Mouse (Mus musculus) layer of hippocampus, adult 9-10 months (tissue): ENCODE results near the gene Rps6kl1.
"Not testable (repeated sequence)": the region's sequence is repeated elsewhere in the genome, so short reads cannot be mapped to it uniquely, and the experiment has no call there.

Experiments
- DNase-seq: peaks from one replicate; pipeline ENCODE4 v3.0.0; 2022; ENCODE audit warnings: low spot score

Rps6kl1 gene

DNA sequence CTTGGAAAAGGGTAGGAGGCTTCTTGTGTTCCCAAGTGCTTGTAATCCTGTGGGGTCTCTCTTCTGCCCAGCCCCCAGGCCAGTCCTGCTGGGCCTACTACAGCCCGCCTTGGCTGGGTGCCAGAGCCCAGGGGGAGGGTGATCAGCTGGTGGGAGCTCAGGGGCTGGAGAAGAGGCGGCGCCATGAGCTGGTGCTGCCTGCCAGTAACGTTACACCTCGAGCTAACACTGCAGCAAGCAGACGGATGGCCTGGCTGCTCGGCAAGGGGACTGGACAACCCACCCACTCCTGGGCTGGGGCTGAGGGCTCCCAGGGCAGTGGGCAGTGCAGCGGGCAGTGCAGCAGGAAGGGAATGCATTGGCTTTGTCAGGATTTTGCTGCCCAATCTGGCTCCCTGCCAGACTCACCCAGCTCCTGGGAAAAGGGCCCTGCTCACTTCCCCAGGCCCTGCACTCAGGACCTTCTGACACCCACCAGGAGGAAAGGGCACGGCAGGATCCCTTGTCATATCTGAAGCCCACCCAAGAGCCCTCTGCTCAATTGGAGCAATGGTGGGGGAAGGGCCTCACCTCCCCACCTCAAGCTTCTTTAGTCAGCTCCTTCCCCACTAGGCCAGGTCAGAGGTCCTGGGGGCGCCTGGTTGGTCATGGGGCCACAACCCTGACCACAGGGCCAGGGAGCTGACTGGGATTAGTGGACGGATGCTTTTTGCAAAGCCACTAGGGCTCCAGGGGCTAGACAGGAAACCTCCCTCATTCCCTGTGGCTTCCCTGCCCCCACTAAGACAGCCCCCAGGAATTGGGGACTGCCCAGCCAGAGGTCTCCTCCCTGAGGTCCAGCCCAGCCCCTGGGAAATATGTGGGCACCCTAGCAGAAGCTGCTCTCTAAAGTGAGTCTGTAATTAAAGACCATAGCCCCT lies 25.1 kb upstream of the Rps6kl1 start:
- DNase-seq: no peak

DNA sequence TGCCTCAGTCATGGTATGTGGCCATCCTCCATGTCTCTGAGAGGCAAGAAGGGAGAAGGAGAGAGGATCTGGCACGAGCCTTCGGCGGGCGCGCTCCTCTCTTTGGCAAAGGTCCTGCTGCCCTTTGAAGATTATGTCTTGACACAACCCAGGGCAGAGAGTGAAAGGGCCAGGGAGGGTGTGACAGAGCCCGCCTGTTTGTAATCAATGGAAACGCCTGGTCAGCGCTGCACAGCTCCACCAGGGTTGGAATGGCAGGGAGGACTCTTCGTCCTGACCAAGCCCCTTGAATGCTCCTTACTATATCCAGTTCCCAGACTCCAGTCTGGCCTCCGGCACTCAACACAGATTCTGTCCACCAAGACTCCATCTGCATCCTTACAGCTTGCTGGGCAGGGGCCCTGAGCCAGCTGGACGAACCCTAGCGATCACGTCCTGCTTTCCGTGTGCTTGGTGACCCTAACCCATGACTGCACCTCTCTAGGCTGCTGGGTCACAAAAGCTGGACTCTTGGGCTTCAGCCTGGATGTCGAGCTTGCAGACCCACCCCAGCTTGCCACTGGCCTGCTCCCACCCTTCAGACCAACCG lies 24.1 kb upstream of the Rps6kl1 start:
- no peak for DNase-seq

DNA sequence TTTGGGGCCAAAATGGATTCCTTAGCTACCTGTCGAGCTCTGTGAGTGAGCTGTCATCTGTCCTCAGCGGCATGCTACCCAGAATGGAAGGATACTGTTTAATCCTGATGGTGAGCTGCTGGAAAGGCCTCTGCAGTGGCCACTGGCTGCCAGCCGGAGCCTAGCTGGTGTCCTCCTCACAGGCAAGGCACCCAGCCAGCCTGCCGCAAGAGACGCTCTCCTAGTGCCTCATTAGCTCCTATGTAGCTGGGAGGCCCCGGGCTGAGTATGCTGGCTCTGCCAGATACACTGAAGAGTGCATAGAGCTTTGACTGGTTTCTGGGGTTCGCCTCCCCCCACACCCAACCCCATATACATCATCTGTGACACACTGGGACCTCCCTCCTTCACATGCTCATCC lies 23.0 kb upstream of the Rps6kl1 start:
- DNase-seq: no peak

DNA sequence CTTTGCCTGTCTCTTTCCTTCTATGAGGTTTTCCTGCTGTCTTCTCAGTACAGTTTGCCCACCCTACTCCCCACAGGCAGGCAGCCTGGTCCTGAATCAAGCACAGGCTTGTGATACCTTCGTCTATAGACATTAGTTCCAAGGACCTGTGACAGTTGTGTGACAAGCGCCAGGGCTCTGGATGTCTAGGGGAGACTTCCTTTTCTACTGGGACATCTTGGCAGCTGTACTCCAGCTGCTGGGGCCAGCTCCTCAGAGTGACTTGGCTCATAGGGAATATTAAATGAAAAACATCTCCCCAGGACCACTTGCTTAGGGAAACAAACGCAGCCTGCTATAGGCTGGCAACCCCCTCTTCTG lies 19.9 kb upstream of the Rps6kl1 start:
- DNase-seq: no peak

DNA sequence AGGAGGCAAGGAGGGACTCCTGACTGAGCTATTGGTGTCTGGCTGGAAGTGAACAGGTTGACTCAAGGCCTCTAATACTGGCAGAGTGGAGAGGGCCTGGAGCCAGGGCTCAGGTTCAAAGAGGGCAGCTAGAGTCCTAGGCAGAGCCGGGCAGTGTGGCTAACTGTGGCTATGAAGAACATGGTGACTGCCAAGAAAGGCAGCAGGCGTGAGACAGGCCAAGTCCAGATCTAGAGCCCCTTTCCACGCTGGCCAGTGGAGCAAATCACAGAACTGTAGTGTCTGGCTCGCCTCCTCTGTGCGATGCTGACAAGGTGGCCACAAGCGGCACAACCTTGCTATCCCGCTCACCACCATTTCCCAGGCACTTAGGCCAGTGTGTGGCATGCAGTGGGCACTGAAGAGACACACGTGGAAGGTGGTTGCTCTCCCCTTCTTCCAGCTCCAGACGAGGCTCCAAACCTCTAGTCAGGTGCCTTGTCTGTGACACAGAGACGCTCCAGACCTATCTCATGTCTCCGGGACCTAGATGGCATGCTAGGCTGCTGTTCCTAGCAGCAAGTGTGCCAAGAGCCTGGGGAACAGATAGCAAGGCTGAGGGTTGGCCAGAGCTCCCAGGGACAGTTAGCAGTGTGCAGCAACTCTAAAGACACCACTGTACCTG lies 19.4 kb upstream of the Rps6kl1 start:
- DNase-seq: no peak

DNA sequence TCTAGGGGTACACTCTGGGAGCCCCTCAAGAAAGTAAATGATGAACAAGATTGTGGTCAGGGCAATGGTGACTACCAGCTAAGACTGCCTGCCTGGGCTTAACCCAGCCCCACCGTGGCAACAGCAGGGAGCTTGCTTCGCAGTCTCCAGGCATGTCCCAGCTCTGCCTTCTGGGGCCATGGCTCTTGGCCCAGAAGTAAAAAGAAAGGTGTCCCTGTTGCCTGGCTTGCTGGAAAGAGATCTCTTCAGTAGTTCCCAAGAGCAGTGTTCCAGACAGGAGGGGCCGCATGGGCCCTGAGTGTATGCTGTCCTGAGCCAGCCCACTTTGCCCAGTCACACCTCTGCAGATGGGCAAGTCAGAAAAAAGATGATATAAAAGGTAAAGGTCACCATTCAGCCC lies 18.8 kb upstream of the Rps6kl1 start:
- DNase-seq: no peak

DNA sequence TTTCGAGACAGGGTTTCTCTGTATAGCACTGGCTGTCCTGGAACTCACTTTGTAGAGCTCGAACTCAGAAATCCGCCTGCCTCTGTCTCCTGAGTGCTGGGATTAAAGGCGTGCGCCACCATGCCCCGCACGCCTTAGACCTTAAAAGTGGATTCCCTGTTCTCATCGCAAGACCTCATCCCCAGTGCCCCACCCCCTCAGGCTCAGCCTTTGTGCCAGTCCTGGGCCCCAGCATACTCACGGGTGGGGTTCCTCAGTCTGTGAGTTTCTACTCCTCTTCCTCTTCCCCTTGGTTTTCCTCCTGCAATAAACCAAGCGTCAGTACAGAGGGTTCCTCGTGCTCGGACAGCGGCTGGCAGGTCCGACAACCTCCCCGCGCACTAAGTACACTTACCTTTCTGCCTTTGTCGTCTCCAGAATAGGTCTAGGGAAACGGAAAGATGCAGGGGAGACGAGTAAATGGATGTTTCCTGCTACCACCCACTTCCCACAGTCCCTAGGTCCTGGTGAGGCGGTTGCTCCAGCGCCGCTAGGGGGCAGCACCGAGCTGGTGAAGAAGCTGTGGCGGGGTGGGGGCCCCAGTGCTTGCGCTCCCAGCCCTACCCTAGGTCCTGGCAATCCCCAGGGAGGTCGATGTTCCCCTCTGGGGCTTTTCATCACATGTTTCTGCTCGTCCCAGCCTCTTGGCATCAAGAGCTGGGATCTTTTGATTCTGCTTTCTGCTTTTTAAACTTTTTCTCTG lies 18.2 kb upstream of the Rps6kl1 start:
- DNase-seq: peak; percentile 51

DNA sequence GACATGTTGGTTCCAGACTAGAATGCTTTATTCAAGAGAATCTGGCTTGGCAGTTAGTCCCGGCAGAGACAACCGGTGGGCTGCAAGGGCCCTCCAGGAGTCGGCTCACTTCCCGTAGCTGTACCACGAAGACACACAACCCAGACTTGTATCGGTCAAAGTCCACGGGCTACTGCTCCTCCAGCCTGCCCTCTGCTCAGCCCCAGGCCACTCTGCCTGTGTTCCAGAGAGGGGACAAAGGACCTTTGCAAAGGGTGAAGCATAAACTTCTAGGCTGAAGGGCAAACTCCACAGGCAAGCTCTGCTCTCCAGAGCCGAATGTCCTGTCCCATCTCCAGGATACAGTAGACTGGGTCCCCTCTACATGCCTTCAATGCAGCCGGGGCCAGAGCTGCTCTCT lies 15.6 kb upstream of the Rps6kl1 start:
- no peak for DNase-seq

DNA sequence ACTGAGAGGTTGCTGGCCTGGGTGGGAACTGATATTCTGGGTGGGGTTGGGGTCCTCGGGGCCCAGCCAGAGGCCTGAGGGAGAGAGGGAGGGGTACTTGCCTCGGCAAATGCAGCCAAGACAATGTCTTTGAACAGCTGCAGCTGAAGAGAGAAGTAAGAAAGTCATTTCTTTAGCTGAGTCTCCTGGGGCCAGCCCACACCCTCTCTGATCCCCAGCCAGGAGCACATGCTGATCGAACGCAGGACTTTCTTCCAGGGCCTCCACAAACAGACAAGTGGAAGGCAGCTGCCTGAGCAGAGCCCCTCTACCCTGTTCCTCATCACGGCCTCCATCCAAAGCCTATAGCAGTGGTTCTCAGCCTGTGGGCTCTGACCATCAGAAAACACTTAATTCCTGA lies 13.9 kb upstream of the Rps6kl1 start:
- no peak for DNase-seq

DNA sequence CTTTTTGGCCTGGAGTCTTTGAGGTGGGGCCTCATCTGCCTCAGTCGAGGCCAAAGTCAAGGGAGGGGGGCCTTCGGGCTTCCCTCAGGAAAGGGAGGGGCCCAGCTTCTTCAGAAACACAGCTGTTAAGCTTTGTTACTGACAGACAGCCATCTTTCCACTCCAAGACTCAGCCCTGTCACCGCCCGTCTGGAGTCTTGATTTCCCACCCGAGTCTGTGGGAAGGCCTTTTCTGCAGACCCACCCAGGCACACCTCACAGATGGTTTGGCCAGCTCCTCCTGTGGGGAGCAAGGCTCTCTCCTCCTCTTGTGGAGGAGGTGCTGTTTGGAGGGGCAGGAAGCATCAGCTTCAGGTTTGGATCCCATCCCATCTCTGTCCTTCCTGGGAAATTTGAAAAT lies 8.5 kb upstream of the Rps6kl1 start:
- DNase-seq: no peak

DNA sequence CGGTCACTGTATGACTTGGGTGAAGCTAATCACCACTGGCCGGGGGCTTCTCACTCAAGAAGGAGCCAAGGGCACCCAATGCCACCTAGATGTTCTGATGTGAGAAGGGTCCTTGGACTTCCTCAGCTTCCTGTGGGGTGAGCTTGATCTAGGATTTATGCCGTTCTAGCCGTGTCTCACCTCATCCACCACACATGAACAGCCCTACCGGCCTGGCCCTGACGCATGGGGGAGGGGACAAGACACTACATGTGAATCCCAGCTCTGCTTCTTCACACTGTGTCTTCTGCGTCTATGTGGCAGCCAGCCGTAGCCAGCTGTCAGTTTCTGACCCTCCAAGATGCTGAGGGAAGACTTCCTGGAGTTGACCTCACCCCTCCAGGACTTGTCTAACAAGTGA lies 7.7 kb upstream of the Rps6kl1 start:
- no peak for DNase-seq

DNA sequence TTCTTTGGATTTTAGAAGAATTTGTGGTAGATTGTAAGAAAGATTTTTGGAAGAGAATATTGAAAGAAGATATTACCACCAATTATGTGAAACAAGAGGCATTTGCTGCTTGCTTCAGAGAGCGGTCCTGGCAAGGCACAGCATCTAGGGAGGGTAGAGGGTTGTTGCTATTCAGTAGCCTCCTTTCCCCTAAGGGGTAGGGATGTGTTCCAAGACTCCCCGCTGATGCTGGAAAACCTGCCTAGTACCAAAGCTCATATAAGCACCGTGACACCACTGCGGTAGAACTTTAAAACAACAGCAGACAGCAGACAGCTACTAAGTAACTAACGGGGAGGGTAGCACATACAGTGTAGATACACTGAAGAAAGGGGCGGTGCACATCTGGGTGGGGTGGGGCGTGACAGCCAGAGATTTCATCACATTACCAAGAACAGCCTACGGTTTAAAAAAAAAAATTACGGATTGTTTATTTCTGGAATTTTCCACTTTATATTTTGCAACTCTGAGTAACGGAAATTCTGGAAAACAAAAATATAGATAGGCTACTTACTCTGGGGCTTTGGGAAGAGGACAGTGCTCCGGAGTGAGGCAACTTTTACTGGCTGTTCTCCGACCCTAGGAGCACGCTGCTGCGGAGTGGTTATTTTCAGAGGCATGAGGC lies 6.9 kb upstream of the Rps6kl1 start:
- no peak for DNase-seq

DNA sequence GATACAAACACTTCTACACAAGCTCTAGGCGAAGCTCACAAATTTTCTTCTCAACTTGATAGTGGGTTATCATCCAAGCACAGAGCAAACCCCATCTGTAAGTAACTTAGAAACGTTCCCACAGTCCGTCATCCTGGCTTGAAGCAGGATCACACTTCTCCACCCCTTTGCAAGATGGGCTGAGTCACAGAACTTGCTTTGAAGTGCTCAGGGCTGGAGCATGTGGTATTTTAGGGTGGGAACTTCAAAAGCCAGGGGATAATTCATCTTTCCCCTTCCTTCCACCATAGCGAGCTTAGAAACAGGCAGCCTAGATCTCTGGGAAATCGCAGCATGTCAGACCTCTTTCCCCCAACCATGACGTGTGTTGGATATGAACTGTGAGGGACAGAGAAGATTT lies 5.3 kb upstream of the Rps6kl1 start:
- no peak for DNase-seq

DNA sequence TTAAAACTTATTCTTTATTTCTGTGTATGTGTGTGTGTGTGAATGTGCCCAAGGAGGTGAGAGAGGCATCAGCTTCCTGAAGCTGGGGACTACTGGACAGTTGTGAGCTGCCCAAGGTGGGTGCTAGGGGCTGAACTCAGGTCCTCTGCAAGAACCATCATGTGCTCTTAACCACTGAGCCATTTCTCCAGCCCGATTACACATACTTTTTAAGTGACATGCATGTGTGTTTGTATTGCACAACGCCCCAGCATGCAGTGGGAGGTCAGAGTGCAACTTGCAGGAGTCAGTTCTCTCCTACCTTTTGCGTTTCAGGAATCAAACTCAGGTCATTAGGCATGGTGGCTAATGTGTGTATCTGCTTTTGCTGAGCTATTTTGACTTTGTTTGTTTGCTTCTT lies 1.9 kb upstream of the Rps6kl1 start:
- no peak for DNase-seq

DNA sequence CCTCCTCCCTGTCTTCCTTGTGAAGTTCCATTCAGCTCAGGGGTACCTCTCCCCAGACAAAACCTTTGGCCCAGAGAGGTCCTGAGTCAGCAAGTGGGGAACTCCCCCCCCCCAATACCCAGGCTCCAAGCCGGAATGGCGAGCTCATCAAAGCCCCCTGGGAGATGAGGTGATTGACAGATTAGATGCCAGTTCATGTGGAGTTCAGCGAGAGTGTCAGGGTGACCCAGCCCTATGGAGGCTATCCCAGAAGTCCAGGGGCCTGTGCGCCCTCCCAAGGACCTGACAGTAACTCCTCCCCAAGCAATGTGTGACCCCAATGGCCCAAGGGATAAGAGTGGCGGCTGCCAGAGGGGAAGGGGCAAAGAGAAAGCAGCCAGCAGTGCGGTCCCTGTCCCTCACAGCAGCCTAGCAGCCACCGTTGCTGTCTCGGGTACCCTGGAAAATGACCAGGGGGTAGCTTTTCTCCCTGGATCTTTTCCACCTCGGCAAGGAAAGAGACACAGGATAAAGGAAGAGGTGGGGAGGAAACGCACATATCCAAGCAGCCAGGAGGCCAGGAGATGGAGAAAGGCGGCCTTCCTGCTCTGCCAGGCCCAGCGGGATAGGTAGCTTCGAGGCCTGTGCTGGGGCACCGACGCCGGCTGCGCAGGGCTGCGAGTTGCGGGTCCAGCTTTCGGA lies 603 bp downstream of the Rps6kl1 start:
- DNase-seq: no peak

DNA sequence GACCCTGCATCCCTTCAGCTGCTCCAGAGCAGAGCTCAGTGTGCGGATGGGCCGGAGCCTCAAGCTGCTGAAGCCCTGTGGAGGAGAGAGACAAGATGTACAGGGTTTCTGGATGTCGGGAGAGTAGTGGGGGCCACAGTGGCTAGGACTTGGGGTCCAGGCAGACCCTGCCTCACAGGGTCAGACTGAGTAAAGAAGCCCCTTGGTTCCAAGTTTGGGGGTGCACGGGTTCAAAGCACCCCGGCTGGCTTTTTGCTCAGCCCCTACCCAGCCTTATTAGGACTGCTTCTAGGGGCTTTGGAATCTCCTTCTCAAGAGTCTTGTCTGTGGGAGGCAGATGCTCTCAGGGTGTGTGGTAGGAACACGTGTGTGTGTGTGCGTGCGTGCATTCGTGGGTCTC lies 4.2 kb downstream of the Rps6kl1 start:
- no peak for DNase-seq

DNA sequence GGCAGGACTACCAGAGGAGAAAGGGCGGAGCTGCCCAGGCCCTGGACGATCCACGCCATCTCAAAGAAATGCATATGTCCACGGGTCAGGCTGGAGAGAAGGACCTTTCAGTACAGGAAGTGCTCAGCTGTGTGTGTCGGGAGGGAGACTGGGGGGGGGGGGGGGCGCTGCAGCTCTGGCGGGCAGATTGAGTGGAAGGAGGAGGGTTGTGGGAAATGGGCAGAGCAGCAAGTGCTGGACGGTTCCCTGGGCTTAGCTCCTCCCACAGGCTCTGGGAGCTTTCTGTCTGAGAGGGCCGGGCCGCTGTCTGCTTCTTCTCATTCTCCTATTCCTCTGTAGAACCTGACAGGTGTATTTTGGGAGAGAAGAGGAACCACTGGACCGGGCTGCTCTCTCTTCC lies 4.7 kb downstream of the Rps6kl1 start:
- no peak for DNase-seq

DNA sequence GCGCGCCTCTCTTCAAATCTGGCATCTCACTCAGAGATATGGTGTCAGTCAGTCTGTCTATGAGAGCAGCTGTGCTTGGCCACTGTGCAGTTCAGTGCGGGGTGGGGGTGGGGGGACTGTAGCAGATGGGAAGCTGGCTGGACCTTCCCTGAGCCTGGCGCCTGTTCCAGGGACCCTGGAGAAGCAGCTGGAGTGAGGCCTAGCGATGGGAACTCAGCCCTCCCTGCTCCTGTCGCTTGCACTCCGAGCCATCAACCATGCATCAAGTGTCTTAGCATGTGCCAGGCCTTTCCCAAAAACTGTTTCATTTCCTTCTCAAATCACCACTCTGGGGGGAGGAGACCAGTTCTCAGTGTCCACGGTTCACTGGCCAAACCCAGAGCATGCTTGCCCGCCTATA lies 5.4 kb downstream of the Rps6kl1 start:
- DNase-seq: no peak

DNA sequence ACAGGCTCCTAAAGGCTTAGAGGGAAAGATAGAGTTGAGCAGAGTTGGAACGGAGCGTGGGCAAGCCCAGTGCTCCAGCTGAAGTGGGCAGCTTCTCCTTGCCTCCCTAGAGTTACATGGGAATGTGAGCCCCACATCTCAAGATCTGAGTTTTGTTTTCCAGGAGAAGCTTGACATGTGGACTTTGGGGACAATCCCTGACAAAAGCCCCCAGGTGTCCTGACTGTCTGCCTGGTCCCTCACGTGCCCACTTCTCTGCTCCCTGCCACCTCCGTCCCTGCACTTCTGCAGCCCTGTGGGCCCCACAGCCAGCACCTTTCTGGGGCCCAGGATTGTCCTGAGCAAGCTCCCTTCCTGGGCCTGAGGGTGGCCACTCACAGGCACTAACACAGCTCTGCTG lies 6.2 kb downstream of the Rps6kl1 start:
- DNase-seq: no peak

DNA sequence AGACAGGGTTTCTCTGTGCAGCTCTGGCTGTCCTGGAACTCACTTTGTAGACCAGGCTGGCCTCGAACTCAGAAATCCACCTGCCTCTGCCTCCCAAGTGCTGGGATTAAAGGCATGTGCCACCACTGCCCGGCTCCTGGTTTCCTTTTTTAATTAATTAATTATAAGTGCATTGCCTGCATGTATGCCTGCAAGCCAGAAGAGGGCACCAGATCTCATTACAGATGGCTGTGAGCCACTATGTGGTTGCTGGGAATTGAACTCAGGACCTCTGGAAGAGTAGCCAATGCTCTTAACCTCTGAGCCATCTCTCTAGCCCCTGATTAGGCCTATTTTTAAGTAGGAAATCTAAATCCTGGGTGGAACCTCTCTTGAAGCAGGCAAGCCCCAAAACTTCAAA lies 6.8 kb downstream of the Rps6kl1 start:
- DNase-seq: not testable (repeated sequence)

DNA sequence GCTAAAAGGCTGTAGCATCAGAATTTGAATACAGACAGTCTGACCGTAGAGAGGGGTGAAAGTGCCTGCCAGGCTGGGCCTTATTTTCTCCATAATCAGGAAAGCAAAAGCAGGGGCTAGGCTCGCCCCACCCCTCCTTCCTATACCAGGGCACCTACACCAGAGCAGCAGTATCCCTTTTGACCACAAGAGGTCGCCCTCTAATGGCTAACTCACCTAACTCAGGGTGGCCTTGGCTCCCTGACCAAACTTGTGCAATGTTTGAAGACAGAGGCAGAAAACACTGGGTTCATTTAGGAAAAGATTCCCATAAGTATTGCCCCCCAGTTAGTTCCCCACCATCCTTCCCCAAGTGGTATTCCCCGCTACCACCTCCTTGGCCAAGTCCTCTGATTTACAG lies 8.3 kb downstream of the Rps6kl1 start:
- DNase-seq: peak; percentile 86

DNA sequence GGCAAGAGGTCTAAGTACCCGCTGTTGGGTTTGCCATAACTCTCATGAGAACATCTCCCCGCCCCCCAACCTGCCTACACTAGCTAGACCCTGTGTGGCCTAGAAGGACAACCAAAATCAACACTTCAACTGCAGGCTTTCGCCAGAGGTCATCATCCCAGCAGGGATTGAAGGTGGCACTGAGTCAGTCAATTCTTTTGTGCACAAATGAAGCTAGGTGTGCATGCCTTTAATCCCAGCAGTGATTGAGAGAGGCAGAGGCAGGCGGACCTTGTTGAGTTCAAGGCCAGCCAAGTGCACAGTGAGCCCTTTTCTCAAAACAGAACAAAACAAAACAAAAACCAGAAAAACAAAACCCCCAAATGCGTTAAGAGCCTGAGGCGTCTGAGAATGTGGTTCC lies 10.0 kb downstream of the Rps6kl1 start:
- no peak for DNase-seq
